Mouse (Mus musculus) lung, postnatal 4 days (tissue): Measurements from ENCODE around the gene Ttc30b.
"Not testable (repeated sequence)": the region's sequence is repeated elsewhere in the genome, so short reads cannot be mapped to it uniquely, and the experiment has no call there.

Experiments
- DNase-seq, 2 experiments: peaks; one replicate each; pipeline ENCODE4 v3.0.0; 2021

Gene Ttc30b

DNA sequence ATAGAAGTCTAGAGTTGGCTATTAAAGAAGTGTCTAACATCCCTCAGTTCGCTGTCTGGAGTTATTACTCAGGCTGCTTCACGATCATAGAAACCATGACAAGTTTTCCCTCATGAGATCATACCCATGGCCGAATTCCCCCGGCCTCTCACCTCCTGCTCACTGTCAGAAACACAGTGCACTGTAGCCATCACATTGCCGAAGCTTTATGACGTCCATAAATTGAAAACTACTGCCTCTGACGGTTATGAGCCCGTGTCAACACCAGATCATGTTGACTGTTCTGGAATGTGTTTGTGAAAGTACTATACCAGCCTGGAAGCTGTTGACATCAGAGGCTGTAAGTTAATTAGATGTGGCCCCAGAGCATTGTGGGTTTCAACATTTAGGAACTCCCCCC lies 12.3 kb upstream of the Ttc30b start:
- no peak for DNase-seq

DNA sequence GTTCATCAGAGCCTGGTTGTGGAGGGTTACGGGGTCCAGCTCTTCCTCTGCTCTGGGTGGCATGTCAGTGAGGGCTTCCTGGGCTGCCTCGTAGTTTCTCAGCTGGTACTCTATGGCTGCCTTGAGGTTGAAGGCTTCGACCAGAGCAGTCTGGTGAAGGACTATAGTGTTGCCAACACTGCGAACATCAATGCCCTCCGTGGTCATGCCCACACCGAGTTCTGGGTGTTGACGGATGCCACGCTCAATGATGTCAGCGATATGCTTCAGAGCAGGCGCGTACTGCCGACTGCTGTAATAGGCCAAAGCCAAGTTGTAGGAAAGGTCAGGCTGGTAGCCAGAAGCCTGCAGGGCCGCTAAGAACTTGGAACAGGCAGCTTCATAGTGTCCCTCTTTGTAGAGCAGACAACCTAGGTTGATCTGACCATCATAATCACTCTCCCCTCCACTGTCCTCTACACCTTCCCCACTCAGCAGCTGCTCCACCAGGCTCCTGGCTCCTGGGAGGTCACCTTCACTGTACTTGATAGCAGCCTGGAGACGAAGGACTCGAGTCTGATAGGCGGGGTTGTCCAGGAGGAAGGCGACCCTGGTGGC lies 767 bp downstream of the Ttc30b start:
- not testable (repeated sequence) for DNase-seq

DNA sequence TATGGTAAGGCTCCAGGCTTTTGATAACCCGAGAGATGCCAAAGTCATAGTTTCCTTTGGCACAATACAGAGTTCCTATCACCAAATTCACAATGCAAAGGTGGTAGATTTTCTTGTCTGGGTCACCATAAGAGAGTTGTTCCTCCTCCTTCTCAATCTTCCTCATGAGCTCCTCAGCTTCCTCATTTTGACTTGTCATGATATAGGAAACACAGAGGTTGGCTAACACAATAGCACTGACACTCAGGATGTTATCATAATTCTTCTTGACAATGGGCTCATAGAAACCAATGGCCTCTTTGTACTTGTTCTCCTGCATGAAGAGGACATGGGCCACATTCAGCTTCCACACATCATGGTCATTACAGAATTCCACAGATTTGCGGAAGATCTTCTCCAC lies 1.7 kb downstream of the Ttc30b start:
- not testable (repeated sequence) for DNase-seq

DNA sequence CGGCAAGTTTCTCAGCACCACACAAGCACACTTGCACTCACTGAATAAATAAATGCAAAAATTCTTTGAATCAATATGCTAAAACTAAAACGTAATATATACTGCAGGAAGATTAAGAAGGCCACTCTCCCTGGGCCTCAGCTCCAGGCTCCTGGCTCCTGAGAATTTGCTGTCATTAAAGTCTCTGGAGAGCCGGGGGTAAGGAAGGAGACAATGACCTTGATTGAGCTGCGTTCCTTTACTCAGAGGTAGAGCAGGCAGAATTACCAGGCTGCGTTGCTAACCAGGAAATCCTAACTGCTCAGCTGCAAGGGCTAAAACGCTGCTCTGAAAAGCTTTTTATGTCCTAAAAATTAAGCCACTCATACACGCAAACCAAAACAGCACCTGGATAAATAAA lies 4.8 kb downstream of the Ttc30b start:
- no peak for DNase-seq

DNA sequence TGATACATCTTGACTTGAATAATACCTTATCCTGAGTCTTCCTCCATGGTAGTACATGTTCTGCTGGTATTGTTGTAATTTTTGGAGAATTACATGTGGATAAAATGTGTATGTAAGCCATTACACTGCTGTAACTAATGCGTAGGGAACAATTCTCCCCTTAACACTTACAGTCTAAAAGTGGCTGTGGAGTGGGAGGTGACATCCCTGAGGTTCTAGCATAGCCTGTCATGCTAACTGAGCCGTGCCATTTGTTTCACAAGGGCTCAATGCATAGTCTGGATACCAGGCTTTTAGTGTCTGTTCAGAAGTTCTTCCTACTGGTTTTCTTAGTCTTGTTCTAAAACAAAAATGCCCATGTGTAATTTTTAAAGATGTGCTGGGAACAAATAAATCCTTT lies 7.4 kb downstream of the Ttc30b start:
- no peak for DNase-seq

DNA sequence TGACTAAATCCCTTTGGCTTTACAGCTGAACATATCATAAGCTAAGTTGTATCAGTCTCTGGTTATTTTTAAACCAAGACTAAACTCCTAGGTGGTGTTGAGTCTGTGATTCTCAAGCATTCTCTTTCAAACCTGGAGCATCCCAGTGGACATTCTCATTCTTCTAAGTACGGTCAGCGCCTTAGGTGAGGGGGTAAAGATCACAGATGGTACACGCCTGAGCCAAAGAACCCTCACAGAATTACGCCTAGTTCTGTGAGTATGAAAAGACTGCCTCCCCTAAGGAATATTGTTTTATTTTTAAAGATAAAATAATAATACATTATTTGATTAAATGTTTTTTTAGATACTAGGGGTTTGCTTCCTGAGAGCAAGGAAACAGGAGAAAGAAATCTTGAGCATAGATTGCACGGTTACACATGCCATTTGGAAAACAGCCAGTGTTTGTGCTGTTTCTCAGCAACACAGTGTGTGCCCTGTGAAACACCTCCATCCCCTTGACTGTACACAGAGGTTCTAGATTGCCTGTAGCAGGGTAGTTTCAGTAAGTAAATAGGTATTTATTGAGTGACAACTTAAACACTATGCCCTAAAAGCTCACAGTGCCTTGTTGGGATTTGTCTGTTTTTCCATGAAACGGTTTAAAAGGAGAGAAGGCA lies 8.5 kb downstream of the Ttc30b start:
- DNase-seq, result no peak

DNA sequence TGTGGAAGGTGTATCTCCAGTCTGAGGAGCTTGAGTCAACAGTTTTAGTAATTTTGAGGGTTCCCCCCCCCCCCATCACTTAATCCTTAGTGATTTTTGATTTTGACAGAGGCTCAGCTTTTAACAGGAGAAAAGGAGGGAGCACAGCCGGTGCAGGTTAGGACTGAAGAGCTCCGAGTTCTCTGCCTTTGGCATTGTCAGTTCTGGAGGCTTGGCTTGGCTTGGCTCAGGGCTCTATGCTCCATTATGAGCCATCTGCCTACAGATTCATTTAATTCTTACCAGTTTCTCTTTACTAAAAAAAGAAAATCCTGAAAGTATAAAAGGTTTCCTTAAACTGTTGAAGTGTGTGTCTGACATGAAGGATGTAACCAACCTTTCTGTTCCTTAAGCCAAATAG lies 9.2 kb downstream of the Ttc30b start:
- no peak for DNase-seq

DNA sequence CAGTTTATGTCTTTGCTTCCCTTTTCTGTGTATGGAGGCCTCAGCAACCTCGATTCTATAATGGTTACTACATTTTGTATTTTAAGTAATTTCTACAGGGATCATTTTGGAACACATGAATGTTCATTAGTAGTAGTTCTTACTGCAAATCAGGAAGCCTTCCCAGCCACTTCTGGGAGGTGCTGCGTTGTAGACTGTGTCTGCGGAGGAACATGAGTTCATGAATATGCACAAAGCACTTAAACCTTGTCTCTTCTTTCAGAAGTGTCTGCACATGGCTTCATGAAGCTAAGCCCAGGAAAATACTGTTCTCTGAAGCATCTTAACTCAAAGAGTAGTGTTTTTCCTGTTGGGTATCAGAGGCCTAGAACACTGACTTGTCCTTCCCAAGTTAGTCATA lies 10.4 kb downstream of the Ttc30b start:
- no peak for DNase-seq

DNA sequence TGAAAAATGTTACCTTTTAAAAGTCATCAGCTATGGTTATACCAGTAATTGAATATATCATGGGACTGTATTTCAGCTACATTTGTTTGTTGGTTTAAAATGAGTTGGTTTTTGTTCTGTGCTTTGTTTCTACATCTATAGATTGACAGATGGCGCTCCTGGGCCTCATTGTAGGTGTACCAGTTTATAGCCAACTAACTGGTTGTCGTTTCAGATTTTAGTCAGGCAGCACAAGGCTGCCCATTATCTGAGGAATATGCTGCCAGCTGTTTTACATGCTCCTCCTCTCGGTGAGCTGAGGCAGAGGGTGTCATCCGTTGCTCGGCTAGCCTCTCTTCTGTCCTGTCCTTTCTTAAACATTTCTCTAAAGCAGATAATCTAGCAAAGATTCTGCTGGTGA lies 12.3 kb downstream of the Ttc30b start:
- DNase-seq, result no peak

DNA sequence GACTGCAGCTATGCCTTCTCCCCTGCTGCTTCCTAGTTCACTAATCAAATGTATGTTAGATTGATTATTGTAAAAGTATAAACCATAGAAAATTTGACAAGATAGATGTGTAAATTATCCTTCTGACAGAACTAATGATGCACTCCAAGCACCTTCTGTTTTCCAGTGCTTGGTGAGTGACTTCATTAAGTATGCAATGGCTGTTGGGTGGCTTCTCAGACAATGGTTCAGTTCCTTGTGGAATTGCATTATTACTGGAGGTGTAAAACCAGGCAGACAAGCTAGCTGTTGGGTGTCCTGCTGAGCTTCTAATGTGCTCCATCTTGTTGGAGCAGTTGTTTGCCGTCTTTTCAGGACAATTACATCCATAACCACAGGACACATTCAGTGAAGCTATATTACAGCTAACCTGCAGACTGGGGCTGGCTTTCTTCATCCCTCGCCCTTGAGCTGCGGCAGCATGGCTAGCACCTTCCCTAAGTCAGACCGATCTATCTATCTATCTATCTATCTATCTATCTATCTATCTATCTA lies 14.5 kb downstream of the Ttc30b start:
- no peak for DNase-seq

DNA sequence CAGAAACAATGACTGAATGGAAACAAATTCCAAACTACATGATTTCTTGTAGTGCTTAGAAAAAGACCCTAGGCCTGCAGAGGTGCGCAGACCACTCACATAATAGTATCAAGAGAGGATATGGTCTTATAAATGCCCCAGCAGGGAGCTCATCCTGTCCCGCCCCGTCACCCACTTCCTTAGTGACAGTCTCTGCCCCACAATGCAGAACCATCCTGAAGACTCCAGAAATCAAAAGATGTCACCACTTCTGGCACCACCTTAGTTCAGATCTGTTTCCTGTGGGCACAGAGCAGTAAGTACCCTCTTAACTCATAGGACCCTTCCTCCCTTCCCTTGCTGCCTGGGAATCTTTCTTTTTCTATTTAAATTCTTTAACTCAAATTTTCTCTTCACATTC lies 23.3 kb downstream of the Ttc30b start:
- DNase-seq, result no peak

DNA sequence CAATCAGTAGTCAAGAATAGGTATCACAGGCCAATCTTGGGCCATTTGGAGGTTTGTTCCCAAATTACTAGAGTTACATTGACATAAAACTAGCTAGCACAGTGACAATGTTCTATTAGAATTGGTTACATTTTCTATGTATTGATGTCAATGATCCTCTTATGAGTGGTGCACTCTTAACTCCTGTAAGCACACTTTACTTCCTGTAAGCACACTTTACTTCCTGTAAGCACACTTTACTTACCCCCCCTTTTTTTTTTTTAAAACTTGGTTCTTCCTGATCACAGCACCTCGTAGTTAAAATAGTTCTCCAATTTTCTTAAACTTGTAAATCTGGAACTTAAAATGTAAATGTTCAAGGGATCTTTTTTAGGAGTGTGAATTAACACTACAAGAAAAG lies 31.2 kb downstream of the Ttc30b start:
- no peak for DNase-seq

DNA sequence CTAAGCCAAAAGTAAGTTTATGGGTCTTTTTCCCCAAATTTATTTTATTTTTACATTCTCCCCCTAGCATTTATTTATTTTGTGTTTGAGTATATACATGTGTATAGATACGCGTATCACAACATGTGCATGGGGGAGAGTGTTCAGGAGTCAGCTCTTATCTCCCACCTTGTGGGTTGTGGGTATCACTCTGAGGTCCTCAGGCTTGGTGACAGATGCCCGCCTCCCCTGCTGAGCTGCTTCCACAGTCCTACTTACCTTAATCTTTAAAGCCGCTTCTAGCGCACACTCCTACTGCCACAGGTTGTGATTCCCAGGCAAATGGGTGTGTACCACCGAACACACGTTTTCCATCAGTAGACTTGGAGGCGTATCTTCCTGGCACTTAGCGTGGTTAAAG lies 36.5 kb downstream of the Ttc30b start:
- DNase-seq, result no peak

DNA sequence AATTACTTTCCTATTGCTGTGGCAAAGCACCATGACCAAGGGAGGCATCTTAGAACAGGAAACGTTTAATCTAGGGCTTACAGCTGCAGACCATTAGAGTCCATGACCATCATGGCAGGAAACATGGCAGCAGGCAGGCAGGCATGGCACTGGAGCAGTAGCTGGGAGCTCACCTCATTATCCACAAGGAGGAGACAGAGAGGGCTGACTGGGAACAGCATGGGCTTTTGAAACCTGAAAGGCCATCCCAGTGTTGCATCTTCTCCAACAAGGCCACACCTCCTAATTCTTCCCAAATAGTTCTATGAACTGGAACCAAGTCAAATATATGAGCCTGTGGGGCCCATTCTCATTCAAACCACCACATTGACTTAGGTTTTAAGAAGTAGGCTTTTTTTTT lies 38.1 kb downstream of the Ttc30b start:
- no peak for DNase-seq

DNA sequence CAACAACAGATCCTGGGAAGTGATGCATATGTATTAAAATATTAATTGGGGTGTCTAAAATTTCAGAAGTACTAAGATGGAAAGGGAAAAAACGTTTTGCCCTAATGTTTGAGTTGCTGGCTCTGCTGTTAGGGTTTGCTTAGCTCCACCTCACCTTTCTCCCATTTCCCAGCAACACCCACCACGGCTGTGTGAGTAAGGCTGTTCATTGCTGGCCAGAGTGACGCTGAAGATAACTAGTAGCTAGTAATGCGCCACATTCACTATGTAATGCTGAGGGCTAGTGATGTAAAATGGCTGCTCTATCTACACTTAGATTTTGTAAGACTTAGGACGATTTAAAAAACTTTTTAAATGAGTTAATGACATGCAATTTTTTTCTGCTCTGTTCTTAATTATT lies 42.7 kb downstream of the Ttc30b start:
- DNase-seq, result no peak

DNA sequence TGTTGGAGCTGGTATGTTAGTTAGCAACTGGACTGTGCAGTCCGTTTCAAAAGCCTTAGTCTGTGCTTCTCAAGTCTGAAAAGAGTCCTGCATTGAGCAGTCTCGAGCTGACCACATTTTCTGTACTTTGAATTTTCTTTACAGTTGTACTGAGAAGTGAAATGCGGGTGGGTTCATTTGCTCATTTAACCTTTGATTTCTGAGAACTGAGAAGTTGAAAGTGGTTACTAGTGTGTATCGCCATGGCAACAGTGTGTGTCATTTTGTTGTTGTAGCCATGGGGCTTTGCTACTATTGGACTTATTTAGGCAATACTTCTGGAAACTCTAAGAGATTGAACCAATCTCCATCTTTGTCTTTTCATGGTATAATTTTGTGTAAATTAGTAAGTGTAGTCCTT lies 46.4 kb downstream of the Ttc30b start:
- DNase-seq, result no peak
